22 mouse cellular contexts compared by ENCODE assay signal in genomic region chr7:132321392-132321958, GRCm38 (mm10).
"Had no signal": no experiment of that assay in that cellular context is flagged by ENCODE, and none has a peak within 500 bp of the region (broad histone marks: within the 10 kb centered on the region; RNA-seq: fewer than 3 reads in every experiment).

No protein-coding gene starts in this region.

- ATAC-seq: midbrain, embryonic 16.5 days had no signal

- H3K27ac ChIP-seq: liver, embryonic 15.5 days; midbrain, embryonic 10.5 days; midbrain, embryonic 12.5 days; neural tube, embryonic 13.5 days; neural tube, embryonic 15.5 days; stomach, embryonic 15.5 days; stomach, postnatal 0 days had no signal

- H3K4me2 ChIP-seq: liver, embryonic 15.5 days; lung, embryonic 14.5 days; midbrain, embryonic 12.5 days; neural tube, embryonic 13.5 days; neural tube, embryonic 15.5 days; stomach, embryonic 15.5 days had no signal

- H3K4me3 ChIP-seq: liver, embryonic 15.5 days; midbrain, embryonic 10.5 days; midbrain, embryonic 12.5 days; myocyte; neural tube, embryonic 13.5 days; neural tube, embryonic 15.5 days; stomach, embryonic 15.5 days had no signal

- H3K9me3 ChIP-seq: liver, embryonic 15.5 days; midbrain, embryonic 10.5 days; midbrain, embryonic 12.5 days; neural tube, embryonic 13.5 days; neural tube, embryonic 15.5 days; stomach, embryonic 15.5 days had no signal

- H3K9ac ChIP-seq: liver, embryonic 15.5 days; lung, embryonic 14.5 days; midbrain, embryonic 12.5 days; neural tube, embryonic 13.5 days; neural tube, embryonic 15.5 days; stomach, embryonic 15.5 days had no signal

- H3K27me3 ChIP-seq: neural tube, embryonic 13.5 days; neural tube, embryonic 15.5 days; stomach, embryonic 15.5 days had no signal

- DNase-seq: lung, adult 18-20 months; lung, embryonic 14.5 days; lung, postnatal 10 days; lung, postnatal 4 days; midbrain, embryonic 14.5 days; retina, postnatal 1 day; right cerebral cortex, adult 18-20 months; right cerebral cortex, postnatal 25 days; right cerebral cortex, postnatal 4 days; spleen, adult 18-20 months; thymus, adult 2 months; thymus, postnatal 25 days; thymus, postnatal 4 days had no signal

- H3K36me3 ChIP-seq: liver, embryonic 15.5 days; midbrain, embryonic 10.5 days; midbrain, embryonic 12.5 days; neural tube, embryonic 13.5 days; neural tube, embryonic 15.5 days; stomach, embryonic 15.5 days had no signal
